Mouse (Mus musculus) intestine, embryonic 16.5 days (tissue): Measurements from ENCODE around the gene Usp24. TPM values are rescaled to one million over a fixed set of nuclear protein-coding genes. Genes with fewer than 3 reads are reported as not detected.

ENCODE experiments used
- ATAC-seq: fragments of 200-750 bp; cut with Nextera tagmentation; 2 replicates; pipeline ENCODE4 v1.8.0; 2017; ENCODE audit warnings: moderate TSS enrichment, moderate library complexity
- H3K27ac ChIP-seq: fragments of 300-500 bp; sonication (generic); 2 replicates; pipeline ENCODE4 v1.5.1; 2014; ENCODE audit warnings: mild to moderate bottlenecking, low read length
- H3K27me3 ChIP-seq: fragments of 300-500 bp; sonication (generic); replicated peaks from 2 replicates; pipeline ENCODE4 v1.6.1; 2014; ENCODE audit warnings: low read length, control low read depth, mixed read lengths; ENCODE audit not compliant: control insufficient read depth, insufficient read depth
- H3K36me3 ChIP-seq: fragments of 300-500 bp; sonication (generic); 2 replicates; pipeline ENCODE4 v1.6.1; 2014; ENCODE audit warnings: low read length, control low read depth; ENCODE audit not compliant: control insufficient read depth, insufficient read depth
- H3K4me1 ChIP-seq: fragments of 300-500 bp; sonication (generic); 2 replicates; pipeline ENCODE4 v1.6.1; 2014; ENCODE audit warnings: low read length, control low read depth, mixed read lengths; ENCODE audit not compliant: control insufficient read depth, insufficient read depth
- H3K4me2 ChIP-seq: fragments of 300-500 bp; sonication (generic); 2 replicates; pipeline ENCODE4 v1.6.1; 2014; ENCODE audit warnings: low read depth, low read length, control low read depth
- H3K4me3 ChIP-seq: fragments of 300-500 bp; sonication (generic); 2 replicates; pipeline ENCODE4 v1.5.1; 2014; ENCODE audit warnings: mild to moderate bottlenecking, low read length
- H3K9ac ChIP-seq: fragments of 300-500 bp; sonication (generic); 2 replicates; pipeline ENCODE4 v1.6.1; 2014; ENCODE audit warnings: low read depth, low read length
- H3K9me3 ChIP-seq: fragments of 300-500 bp; sonication (generic); 2 replicates; pipeline ENCODE4 v1.6.1; 2016; ENCODE audit warnings: low read length, control low read depth; ENCODE audit not compliant: control insufficient read depth
- WGBS: fragments of 180-500 bp; shearing (Covaris S2); extraction: QIAGEN DNeasy Blood & Tissue Kit; methylation state at CpG from one replicate; pipeline ENCODE4 v1.1.7; 2014; 5-methylcytosine and 5-hydroxymethylcytosine counted together
- polyA plus RNA-seq: library from polyadenylated mRNA; unstranded; fragments of >200 nt; fragmentation: Nextera tagmentation; extraction: Ambion mirVana; gene quantifications from 2 replicates; pipeline ENCODE4 v1.2.1, GENCODE M21; 2015

Usp24 gene
- polyA plus RNA-seq, 1 experiment from 2014 or later = 3.7 TPM

- H3K27ac ChIP-seq = no peak overlapping the region
- no peak overlapping the region for H3K9ac ChIP-seq
- 64% methylated on average over 5 of the region's 5 CpGs for WGBS
- H3K4me3 ChIP-seq = no peak overlapping the region
- no peaks in the 10 kb centered on the region for H3K4me1 ChIP-seq
- H3K9me3 ChIP-seq = no peaks in the 10 kb centered on the region
- ATAC-seq = no peak
- no peak overlapping the region for H3K4me2 ChIP-seq
- H3K36me3 ChIP-seq = peaks cover 9% of the 10 kb centered on the region
- no peaks in the 10 kb centered on the region for H3K27me3 ChIP-seq
Observed at GRCm38 (mm10) chr4:106381131-106381530, 65.1 kb downstream of the Usp24 start.

GRCm38 (mm10) chr4:106389908-106390307 lies 73.9 kb downstream of the Usp24 start:
- no peak for ATAC-seq
- H3K9me3 ChIP-seq = no peaks in the 10 kb centered on the region
- H3K27ac ChIP-seq = no peak overlapping the region
- peaks cover 26% of the 10 kb centered on the region for H3K36me3 ChIP-seq
- H3K9ac ChIP-seq = no peak overlapping the region
- no peaks in the 10 kb centered on the region for H3K27me3 ChIP-seq
- no peaks in the 10 kb centered on the region for H3K4me1 ChIP-seq
- H3K4me2 ChIP-seq = no peak overlapping the region
- H3K4me3 ChIP-seq = no peak overlapping the region
- WGBS = 80% methylated on average over 3 of the region's 3 CpGs

GRCm38 (mm10) chr4:106409621-106410020 lies 93.6 kb downstream of the Usp24 start:
- H3K36me3 ChIP-seq = peaks cover 22% of the 10 kb centered on the region
- 95% methylated on average over 14 of the region's 14 CpGs for WGBS
- no peak overlapping the region for H3K9ac ChIP-seq
- no peaks in the 10 kb centered on the region for H3K4me1 ChIP-seq
- no peaks in the 10 kb centered on the region for H3K27me3 ChIP-seq
- no peaks in the 10 kb centered on the region for H3K9me3 ChIP-seq
- ATAC-seq = no peak
- H3K4me3 ChIP-seq = no peak overlapping the region
- no peak overlapping the region for H3K27ac ChIP-seq
- no peak overlapping the region for H3K4me2 ChIP-seq

- H3K4me2 ChIP-seq = no peak overlapping the region
Observed at GRCm38 (mm10) chr4:106419256-106419655, 103.2 kb downstream of the Usp24 start.

GRCm38 (mm10) chr4:106419791-106420190 lies 103.8 kb downstream of the Usp24 start:
- no peaks in the 10 kb centered on the region for H3K9me3 ChIP-seq
- H3K36me3 ChIP-seq = peaks cover 7% of the 10 kb centered on the region; the same call in 1 of the 2 replicates

More at GRCm38 (mm10) chr4:106419256-106419655, 103.2 kb downstream of the Usp24 start:
- no peak overlapping the region for H3K9ac ChIP-seq
- H3K9me3 ChIP-seq = no peaks in the 10 kb centered on the region
- no peaks in the 10 kb centered on the region for H3K27me3 ChIP-seq
- H3K4me1 ChIP-seq = no peaks in the 10 kb centered on the region
- no peak overlapping the region for H3K27ac ChIP-seq
- ATAC-seq = no peak
- 84% methylated on average over 3 of the region's 3 CpGs for WGBS
- no peak overlapping the region for H3K4me3 ChIP-seq
- peaks cover 7% of the 10 kb centered on the region; the same call in 1 of the 2 replicates for H3K36me3 ChIP-seq

GRCm38 (mm10) chr4:106422597-106422996 lies 106.6 kb downstream of the Usp24 start:
- H3K27me3 ChIP-seq = no peaks in the 10 kb centered on the region
- H3K4me2 ChIP-seq = no peak overlapping the region
- 98% methylated on average over 3 of the region's 3 CpGs for WGBS
- ATAC-seq = no peak
- H3K27ac ChIP-seq = no peak overlapping the region
- H3K9me3 ChIP-seq = no peaks in the 10 kb centered on the region
- peaks cover 5% of the 10 kb centered on the region for H3K36me3 ChIP-seq
- no peaks in the 10 kb centered on the region for H3K4me1 ChIP-seq
- H3K9ac ChIP-seq = no peak overlapping the region
- H3K4me3 ChIP-seq = no peak overlapping the region

More at GRCm38 (mm10) chr4:106419791-106420190, 103.8 kb downstream of the Usp24 start:
- Histone ChIP-seq H3K4me1 (no peaks in the 10 kb centered on the region), H3K27me3 (no peaks in the 10 kb centered on the region), H3K27ac (no peak overlapping the region), H3K4me3 (no peak overlapping the region), H3K9ac (no peak overlapping the region), H3K4me2 (no peak overlapping the region)
- ATAC-seq = no peak
- 92% methylated on average over 6 of the region's 6 CpGs for WGBS

GRCm38 (mm10) chr4:106424560-106424959 lies 108.5 kb downstream of the Usp24 start:
- H3K4me1 ChIP-seq = no peaks in the 10 kb centered on the region
- no peak overlapping the region for H3K27ac ChIP-seq
- H3K4me2 ChIP-seq = no peak overlapping the region
- no peaks in the 10 kb centered on the region for H3K27me3 ChIP-seq
- ATAC-seq = no peak
- H3K9ac ChIP-seq = no peak overlapping the region
- no peak overlapping the region for H3K4me3 ChIP-seq
- no peaks in the 10 kb centered on the region for H3K9me3 ChIP-seq
- 62% methylated on average over 1 of the region's 1 CpGs for WGBS
- H3K36me3 ChIP-seq = peaks cover 5% of the 10 kb centered on the region

GRCm38 (mm10) chr4:106426286-106426685 lies 110.3 kb downstream of the Usp24 start:
- 66% methylated on average over 5 of the region's 5 CpGs for WGBS
- Histone ChIP-seq H3K27me3 (no peaks in the 10 kb centered on the region), H3K9ac (no peak overlapping the region), H3K27ac (no peak overlapping the region), H3K4me2 (no peak overlapping the region), H3K4me3 (no peak overlapping the region), H3K9me3 (no peaks in the 10 kb centered on the region), H3K4me1 (no peaks in the 10 kb centered on the region), H3K36me3 (peaks cover 14% of the 10 kb centered on the region)
- no peak for ATAC-seq

GRCm38 (mm10) chr4:106428616-106429015 lies 112.6 kb downstream of the Usp24 start:
- Histone ChIP-seq H3K4me1 (no peaks in the 10 kb centered on the region), H3K36me3 (peaks cover 16% of the 10 kb centered on the region), H3K4me2 (no peak overlapping the region), H3K27me3 (no peaks in the 10 kb centered on the region), H3K4me3 (no peak overlapping the region), H3K27ac (no peak overlapping the region), H3K9me3 (no peaks in the 10 kb centered on the region), H3K9ac (no peak overlapping the region)
- WGBS = 90% methylated on average over 6 of the region's 6 CpGs
- no peak for ATAC-seq

GRCm38 (mm10) chr4:106429106-106429505 lies 113.1 kb downstream of the Usp24 start:
- no peaks in the 10 kb centered on the region for H3K9me3 ChIP-seq
- peaks cover 17% of the 10 kb centered on the region for H3K36me3 ChIP-seq
- no peak overlapping the region for H3K9ac ChIP-seq
- 82% methylated on average over 7 of the region's 7 CpGs for WGBS
- H3K4me2 ChIP-seq = no peak overlapping the region
- no peaks in the 10 kb centered on the region for H3K4me1 ChIP-seq
- H3K27me3 ChIP-seq = no peaks in the 10 kb centered on the region
- no peak overlapping the region for H3K4me3 ChIP-seq
- no peak for ATAC-seq
- no peak overlapping the region for H3K27ac ChIP-seq
